Mouse (Mus musculus) ES-E14 (cell line): Measurements from ENCODE around the gene Spc25. TPM values are rescaled to one million over a fixed set of nuclear protein-coding genes. Genes with fewer than 3 reads are reported as not detected.

Experiments used
- DNase-seq: peaks from one replicate; pipeline ENCODE4 v3.0.0-alpha.2; 2013; ENCODE audit warnings: low read depth, low spot score
- H3K27ac ChIP-seq: 2 replicates; pipeline ENCODE4 v1.5.1; 2012; ENCODE audit warnings: low read depth, mild to moderate bottlenecking, low read length, moderate library complexity, mixed read lengths; ENCODE audit not compliant: poor library complexity, insufficient read depth, severe bottlenecking
- H3K36me3 ChIP-seq: 2 replicates; pipeline ENCODE4 v1.6.1; 2012; ENCODE audit warnings: mild to moderate bottlenecking, low read length, moderate library complexity, mixed read lengths; ENCODE audit not compliant: control insufficient read depth, poor library complexity, insufficient read depth, severe bottlenecking
- H3K4me1 ChIP-seq, 2 experiments: fragments of 150-350 bp in 1 of 2; sonication (generic) in 1 of 2; 2 replicates each; pipeline ENCODE4 v1.6.1; 2012; ENCODE audit warnings: low read length in 2 of 2, mild to moderate bottlenecking in 1 of 2, mixed read lengths in 1 of 2; ENCODE audit not compliant: control insufficient read depth in 2 of 2, insufficient read depth in 2 of 2, poor library complexity in 1 of 2
- H3K4me3 ChIP-seq, 2 experiments: fragments of 150-350 bp in 1 of 2; sonication (generic) in 1 of 2; 2 replicates each; pipeline ENCODE4 v1.5.1; 2012; ENCODE audit warnings: low read length in 2 of 2, low read depth in 1 of 2, mild to moderate bottlenecking in 1 of 2, mixed read lengths in 1 of 2; ENCODE audit not compliant: insufficient read depth in 1 of 2, poor library complexity in 1 of 2, severe bottlenecking in 1 of 2
- H3K9ac ChIP-seq: 2 replicates; pipeline ENCODE4 v1.6.1; 2012; ENCODE audit warnings: low read depth, mild to moderate bottlenecking, low read length, mixed read lengths; ENCODE audit not compliant: poor library complexity, insufficient read depth, severe bottlenecking
- H3K9me3 ChIP-seq: fragments of 150-350 bp; sonication (generic); 2 replicates; pipeline ENCODE4 v1.6.1; 2012; ENCODE audit warnings: low read depth, mild to moderate bottlenecking, low read length; ENCODE audit not compliant: control insufficient read depth, insufficient read depth
- CHD2 ChIP-seq: IDR thresholded peaks from 2 replicates; pipeline ENCODE4 v1.6.1; 2014; ENCODE audit warnings: mild to moderate bottlenecking, low read depth, low read length, inconsistent platforms
- HCFC1 ChIP-seq: IDR thresholded peaks from 2 replicates; pipeline ENCODE4 v1.6.1; 2012; ENCODE audit warnings: low read length, inconsistent platforms, borderline replicate concordance; ENCODE audit not compliant: insufficient read depth
- MAFK ChIP-seq: IDR thresholded peaks from 2 replicates; pipeline ENCODE4 v1.6.1; 2014; ENCODE audit warnings: mild to moderate bottlenecking, low read depth, low read length, inconsistent platforms; ENCODE audit not compliant: insufficient read depth
- ZC3H11A ChIP-seq: IDR thresholded peaks from 2 replicates; pipeline ENCODE4 v1.6.1; 2012; ENCODE audit warnings: low read depth, mild to moderate bottlenecking, inconsistent platforms, low read length, borderline replicate concordance
- ZNF384 ChIP-seq: IDR thresholded peaks from 2 replicates; pipeline ENCODE4 v1.6.1; 2012; ENCODE audit warnings: low read depth, low read length, inconsistent platforms
- in situ Hi-C, 2 experiments: fragments of 600-800 bp; cut with MboI; formaldehyde crosslinking; loops; one replicate each; pipeline ENCODE4 v1.15.1; 2025; ENCODE audit warnings: low sequenced_read_pairs in 2 of 2, inconsistent platforms in 1 of 2; ENCODE audit not compliant: unreplicated experiment in 2 of 2
- total RNA-seq: library from RNA; depleted of rRNA; stranded (reverse); fragments of 300-350 nt; gene quantifications from 2 replicates; pipeline ENCODE4 v1.2.3, GENCODE M21; 2012; rRNA removed

Spc25 gene
- total RNA-seq, 1 experiment: 64.6 TPM

DNA sequence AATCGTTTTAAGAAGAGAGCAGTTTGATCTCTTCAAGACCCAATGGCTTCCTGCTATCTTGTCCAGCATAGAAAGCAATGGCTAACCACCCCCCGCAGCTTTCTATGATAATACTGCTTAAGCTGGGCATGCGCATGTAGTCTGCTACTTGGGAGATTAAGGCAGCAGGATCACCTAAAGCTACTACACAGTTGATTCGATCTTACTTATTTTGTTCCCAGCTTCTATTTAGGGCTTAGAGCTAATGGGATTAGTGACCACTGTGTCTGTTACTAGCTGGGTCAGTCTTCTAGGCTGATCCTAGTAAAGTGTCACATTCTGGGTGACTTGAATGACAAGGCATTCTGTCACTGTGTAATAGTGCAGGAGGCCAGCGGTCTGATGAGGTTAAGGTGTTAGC is 55.2 kb downstream of the Spc25 start:
- no peak for TF ChIP-seq ZNF384
- TF ChIP-seq MAFK: no peak
- TF ChIP-seq HCFC1: no peak
- TF ChIP-seq CHD2: no peak
- TF ChIP-seq ZC3H11A: no peak

DNA sequence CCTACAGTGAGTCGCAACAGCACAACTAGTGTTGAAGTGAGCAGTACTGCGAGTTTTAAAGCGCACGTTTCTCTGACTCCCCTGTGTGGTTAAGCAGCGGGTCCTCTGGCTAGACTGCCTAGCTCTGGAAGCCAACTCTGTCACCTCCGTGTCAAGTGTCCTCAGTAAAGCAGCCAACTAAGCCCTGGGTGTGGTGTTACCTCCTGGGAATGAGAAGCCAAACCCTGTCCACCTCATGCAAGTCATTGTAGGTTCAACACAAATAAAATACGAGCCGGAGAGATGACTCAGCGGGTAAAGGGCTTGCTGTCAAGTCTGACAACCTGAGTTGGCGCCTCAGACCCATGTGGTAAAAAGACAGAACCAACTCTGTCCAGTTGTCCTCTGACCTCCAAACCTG is 56.8 kb downstream of the Spc25 start:
- in situ Hi-C loops: no loop called here
- Histone ChIP-seq H3K36me3 (no peaks in the 10 kb centered on the region), H3K9ac (no peak overlapping the region), H3K4me1 (no peaks in the 10 kb centered on the region), H3K4me3 (no peak overlapping the region), H3K9me3 (no peaks in the 10 kb centered on the region), H3K27ac (no peak overlapping the region)
- DNase-seq: no peak
- TF ChIP-seq HCFC1 (no peak), CHD2 (no peak), ZC3H11A (no peak), MAFK (no peak), ZNF384 (no peak)

More for the DNA sequence above, 55.2 kb downstream of the Spc25 start:
- H3K9ac ChIP-seq: no peak overlapping the region
- H3K4me1 ChIP-seq: no peaks in the 10 kb centered on the region
- no peaks in the 10 kb centered on the region for H3K9me3 ChIP-seq
- no peak overlapping the region for H3K4me3 ChIP-seq
- DNase-seq: no peak
- H3K27ac ChIP-seq: no peak overlapping the region
- H3K36me3 ChIP-seq: no peaks in the 10 kb centered on the region
- in situ Hi-C loops: no loop called here

GRCm38 (mm10) chr2:69148691-69149090 is 57.3 kb downstream of the Spc25 start:
- Histone ChIP-seq H3K4me3 (no peak overlapping the region), H3K4me1 (no peaks in the 10 kb centered on the region), H3K27ac (no peak overlapping the region), H3K9me3 (no peaks in the 10 kb centered on the region), H3K36me3 (no peaks in the 10 kb centered on the region), H3K9ac (no peak overlapping the region)
- no peak for DNase-seq
- in situ Hi-C loops: no loop called here
- TF ChIP-seq ZNF384 (no peak), MAFK (no peak)

Other genes with a start within 250 kb of the Spc25 start
- 0.21 and 2.5 TPM in 2 replicates for gene Nostrin, start 70.4 kb downstream of the Spc25 start, total RNA-seq
- 0.27 and 0.53 TPM in 2 replicates for gene G6pc2, start 4.9 kb upstream of the Spc25 start, total RNA-seq
- gene Abcb11, start 136.4 kb upstream of the Spc25 start, total RNA-seq: 0.37 and 1.1 TPM in 2 replicates
- gene Dhrs9, start 174.3 kb upstream of the Spc25 start, total RNA-seq: 0.11 and 0.40 TPM in 2 replicates